Comparison of ENCODE assay signal across 31 mouse cellular contexts in genomic region chr11:69276081-69276480, GRCm38 (mm10). TPM values are rescaled to one million over a fixed set of nuclear protein-coding genes. Genes with fewer than 3 reads are reported as not detected.
DNase-seq lines count a peak whose midpoint lies in the region; ATAC-seq and TF ChIP-seq lines count a peak whose summit lies in the region.
"Had no signal": no experiment of that assay in that cellular context is flagged by ENCODE, and none has a peak within 500 bp of the region (broad histone marks: within the 10 kb centered on the region; RNA-seq: fewer than 3 reads in every experiment).

No protein-coding gene starts in this region.

- no peak overlapping the region for H3K9ac ChIP-seq in intestine, embryonic 15.5 days
- no peak overlapping the region for H3K9ac ChIP-seq in intestine, postnatal 0 days (ENCODE audit: low read depth, low read length)
- H3K9ac ChIP-seq: forebrain, embryonic 15.5 days; heart, embryonic 15.5 days; liver, embryonic 15.5 days; lung, embryonic 15.5 days; neural tube, embryonic 13.5 days had no signal

- DNase-seq in adrenal gland, adult 8-10 months, result peak; percentile 61
- peak; percentile 69 for DNase-seq in adrenal gland, postnatal 36 days
- DNase-seq in neural tube, embryonic 10.5 days (ENCODE audit: extremely low spot score, low spot score), result no peak
- DNase-seq in right cerebral cortex, adult 18-20 months, result no peak
- DNase-seq in lung, postnatal 36 days, result no peak
- DNase-seq: cerebellum, adult 11 months; cerebellum, postnatal 10 days; gastrocnemius, postnatal 10 days; kidney, adult 18-20 months; liver; lung, postnatal 4 days; midbrain, embryonic 14.5 days; right cerebral cortex, postnatal 14 days had no signal

- no peak overlapping the region for H3K4me3 ChIP-seq in intestine, embryonic 15.5 days (replicated peaks)
- H3K4me3 ChIP-seq in intestine, postnatal 0 days (ENCODE audit: low read depth, low read length), result no peak overlapping the region
- H3K4me3 ChIP-seq: embryonic facial prominence, embryonic 10.5 days; forebrain, embryonic 15.5 days; heart, embryonic 15.5 days; left cerebral cortex, adult 2 months; limb, embryonic 10.5 days; liver, embryonic 15.5 days; lung, embryonic 15.5 days; neural tube, embryonic 13.5 days had no signal

- H3K36me3 ChIP-seq in intestine, embryonic 15.5 days, result no peaks in the 10 kb centered on the region
- no peaks in the 10 kb centered on the region for H3K36me3 ChIP-seq in intestine, postnatal 0 days (ENCODE audit: control insufficient read depth, insufficient read depth)
- H3K36me3 ChIP-seq: embryonic facial prominence, embryonic 10.5 days; forebrain, embryonic 15.5 days; heart, embryonic 15.5 days; limb, embryonic 10.5 days; liver, embryonic 15.5 days; lung, embryonic 15.5 days; neural tube, embryonic 13.5 days had no signal

- no peak overlapping the region for H3K27ac ChIP-seq in intestine, embryonic 15.5 days
- no peak overlapping the region for H3K27ac ChIP-seq in intestine, postnatal 0 days (ENCODE audit: low read depth, low read length)
- H3K27ac ChIP-seq: embryonic facial prominence, embryonic 10.5 days; forebrain, embryonic 15.5 days; heart, embryonic 15.5 days; hindbrain, postnatal 0 days; kidney, postnatal 0 days; left cerebral cortex, adult 2 months; limb, embryonic 10.5 days; liver, embryonic 15.5 days; lung, embryonic 15.5 days; neural tube, embryonic 13.5 days; stomach, postnatal 0 days had no signal

- TF ChIP-seq CTCF in intestine, postnatal 0 days (IDR thresholded peaks at IDR 0.05; ENCODE audit: low read depth), result no peak

- WGBS in intestine, embryonic 15.5 days, result 42% methylated on average over 2 of the region's 2 CpGs
- WGBS in intestine, postnatal 0 days, result 16% methylated on average over 2 of the region's 2 CpGs

- no peaks in the 10 kb centered on the region for H3K9me3 ChIP-seq in intestine, embryonic 15.5 days
- H3K9me3 ChIP-seq in intestine, postnatal 0 days (ENCODE audit: control insufficient read depth), result no peaks in the 10 kb centered on the region
- H3K9me3 ChIP-seq: embryonic facial prominence, embryonic 10.5 days; forebrain, embryonic 15.5 days; heart, embryonic 15.5 days; limb, embryonic 10.5 days; liver, embryonic 15.5 days; lung, embryonic 15.5 days; neural tube, embryonic 13.5 days had no signal

- no peak overlapping the region for H3K4me2 ChIP-seq in intestine, embryonic 15.5 days (replicated peaks)
- no peak overlapping the region for H3K4me2 ChIP-seq in intestine, postnatal 0 days (replicated peaks; ENCODE audit: low read depth)
- H3K4me2 ChIP-seq: forebrain, embryonic 15.5 days; heart, embryonic 15.5 days; liver, embryonic 15.5 days; lung, embryonic 15.5 days; neural tube, embryonic 13.5 days had no signal

- no peaks in the 10 kb centered on the region for H3K4me1 ChIP-seq in intestine, embryonic 15.5 days (replicated peaks)
- no peaks in the 10 kb centered on the region for H3K4me1 ChIP-seq in intestine, postnatal 0 days (replicated peaks; ENCODE audit: control insufficient read depth, insufficient read depth, low read length)
- H3K4me1 ChIP-seq: liver, embryonic 15.5 days; lung, embryonic 15.5 days had no signal

- peak; percentile 66; the same call in 1 of the 2 replicates for ATAC-seq in intestine, embryonic 15.5 days
- ATAC-seq in intestine, postnatal 0 days, result no peak
- ATAC-seq: forebrain, embryonic 15.5 days; hindbrain, postnatal 0 days had no signal

- no peaks in the 10 kb centered on the region for H3K27me3 ChIP-seq in intestine, embryonic 15.5 days (replicated peaks)
- H3K27me3 ChIP-seq in intestine, postnatal 0 days (replicated peaks; ENCODE audit: control insufficient read depth, insufficient read depth, low read length), result no peaks in the 10 kb centered on the region
- H3K27me3 ChIP-seq: forebrain, embryonic 15.5 days; heart, embryonic 15.5 days; liver, embryonic 15.5 days; lung, embryonic 15.5 days; neural tube, embryonic 13.5 days had no signal

RNA-seq across cellular contexts. Expression of gene Gucy2e, which starts 39.2 kb away (rescaled TPM):
- polyA plus RNA-seq in intestine, embryonic 15.5 days (2015; fragmentation: Nextera tagmentation; extraction: Ambion mirVana), result 0.03 and 0.10 TPM in 2 replicates
- polyA plus RNA-seq in intestine, postnatal 0 days (2015; fragmentation: Nextera tagmentation; extraction: Ambion mirVana), result 0.03 TPM in 1 of 2 replicates, not detected in the other
- not detected for total RNA-seq in adrenal gland, adult 8-10 months (2022)
- not detected for total RNA-seq in adrenal gland, postnatal 36 days (2021)
- total RNA-seq: gastrocnemius, postnatal 10 days; granulocyte monocyte progenitor cell, adult 5-6 weeks; megakaryocyte-erythroid progenitor cell, adult 5-6 weeks had no signal
- polyA plus RNA-seq: embryonic facial prominence, embryonic 10.5 days; hindbrain, embryonic 11.5 days; large intestine, adult 2 months; limb, embryonic 10.5 days; liver, embryonic 15.5 days; thymus, postnatal 0 days had no signal

RNA-seq across cellular contexts. Expression of gene Cntrob, which starts 47.5 kb away (rescaled TPM):
- 18.5 and 19.6 TPM in 2 replicates for polyA plus RNA-seq in intestine, embryonic 15.5 days (2015; fragmentation: Nextera tagmentation; extraction: Ambion mirVana)
- 7.4 and 7.9 TPM in 2 replicates for polyA plus RNA-seq in intestine, postnatal 0 days (2015; fragmentation: Nextera tagmentation; extraction: Ambion mirVana)
- total RNA-seq in adrenal gland, adult 8-10 months (2022), result 10 to 100 TPM in 2 of 4 experiments, 1 to 10 TPM in 2; 6.4 to 14.8 (median 10.0) TPM
- total RNA-seq in adrenal gland, postnatal 36 days (2021), result 1 to 10 TPM; 5.9 to 7.1 TPM

RNA-seq across cellular contexts. Expression of gene Trappc1, which starts 47.7 kb away (rescaled TPM):
- 135 and 147 TPM in 2 replicates for polyA plus RNA-seq in intestine, embryonic 15.5 days (2015; fragmentation: Nextera tagmentation; extraction: Ambion mirVana)
- polyA plus RNA-seq in intestine, postnatal 0 days (2015; fragmentation: Nextera tagmentation; extraction: Ambion mirVana), result 173 and 182 TPM in 2 replicates
- total RNA-seq in adrenal gland, adult 8-10 months (2022), result 10 to 100 TPM; 63.4 to 70.8 (median 67.0) TPM
- 10 to 100 TPM; 62.0 to 79.3 TPM for total RNA-seq in adrenal gland, postnatal 36 days (2021)

RNA-seq across cellular contexts. Expression of gene Kcnab3, which starts 50.0 kb away (rescaled TPM):
- polyA plus RNA-seq in intestine, embryonic 15.5 days (2015; fragmentation: Nextera tagmentation; extraction: Ambion mirVana), result 2.2 and 2.3 TPM in 2 replicates
- polyA plus RNA-seq in intestine, postnatal 0 days (2015; fragmentation: Nextera tagmentation; extraction: Ambion mirVana), result 1.3 and 1.4 TPM in 2 replicates
- 10 to 100 TPM in 3 of 4 experiments, 1 to 10 TPM in 1; 7.3 to 22.1 (median 16.2) TPM for total RNA-seq in adrenal gland, adult 8-10 months (2022)
- 1 to 10 TPM; 6.1 to 7.8 TPM for total RNA-seq in adrenal gland, postnatal 36 days (2021)
- total RNA-seq: granulocyte monocyte progenitor cell, adult 5-6 weeks; megakaryocyte-erythroid progenitor cell, adult 5-6 weeks had no signal

Comparison
In these comparisons a context has a peak if more than half of its experiments do, and no peak if none do; other contexts are left out.
1. DNase-seq: peak in adrenal gland, adult 8-10 months (single experiment) and adrenal gland, postnatal 36 days (2 of 2); none in neural tube, embryonic 10.5 days (single experiment), right cerebral cortex, adult 18-20 months (single experiment) and lung, postnatal 36 days (single experiment).